Mouse (Mus musculus) hindlimb bud, embryonic 11.5 days (tissue): ENCODE results near the gene Zfp444.
"Not testable (repeated sequence)": the region's sequence is repeated elsewhere in the genome, so short reads cannot be mapped to it uniquely, and the experiment has no call there.

Experiments used
- DNase-seq: peaks from one replicate; pipeline ENCODE4 v3.0.0-alpha.2; 2012; ENCODE audit warnings: low read depth, low spot score; ENCODE audit errors: extremely low spot score

Gene Zfp444

DNA sequence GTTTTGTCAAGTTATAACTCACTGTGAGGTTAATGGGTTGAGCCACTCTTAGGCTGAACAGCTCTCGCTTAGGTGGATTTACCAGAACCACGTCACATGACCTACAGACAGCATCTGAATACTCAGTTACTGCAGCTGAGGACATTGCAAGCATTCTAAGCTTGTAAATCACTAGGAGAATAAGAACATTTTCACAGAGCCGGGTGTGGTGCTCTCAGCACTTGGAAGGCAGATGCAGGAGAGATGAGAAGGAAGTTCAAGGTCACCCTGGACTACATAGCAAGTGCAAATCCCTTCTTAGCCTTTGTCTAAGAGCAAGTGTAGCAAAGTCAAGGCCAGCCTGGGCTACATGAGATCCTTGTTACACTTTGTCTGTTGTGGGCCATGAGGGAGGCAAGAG is 32.2 kb downstream of the Zfp444 start:
- no peak for DNase-seq

DNA sequence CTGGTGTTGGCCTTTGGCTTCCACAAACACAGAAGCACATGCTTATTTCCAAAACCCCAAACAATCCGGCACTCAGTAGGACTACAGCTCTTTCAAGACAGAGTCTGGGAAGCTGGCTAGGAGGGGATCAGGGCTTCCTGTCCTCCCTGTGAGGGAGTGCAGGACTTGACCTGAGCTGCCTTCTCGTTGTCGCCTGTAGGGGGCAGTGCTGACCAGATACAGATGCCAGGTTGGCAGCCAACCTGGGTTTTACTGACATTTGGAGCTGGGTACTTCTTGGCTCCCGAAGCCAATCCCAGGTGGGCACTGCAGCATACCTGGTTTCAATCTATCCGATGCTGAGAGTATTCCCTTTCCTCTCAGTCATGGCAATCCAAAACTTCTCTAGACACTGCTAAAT is 41.1 kb downstream of the Zfp444 start:
- DNase-seq, result no peak

DNA sequence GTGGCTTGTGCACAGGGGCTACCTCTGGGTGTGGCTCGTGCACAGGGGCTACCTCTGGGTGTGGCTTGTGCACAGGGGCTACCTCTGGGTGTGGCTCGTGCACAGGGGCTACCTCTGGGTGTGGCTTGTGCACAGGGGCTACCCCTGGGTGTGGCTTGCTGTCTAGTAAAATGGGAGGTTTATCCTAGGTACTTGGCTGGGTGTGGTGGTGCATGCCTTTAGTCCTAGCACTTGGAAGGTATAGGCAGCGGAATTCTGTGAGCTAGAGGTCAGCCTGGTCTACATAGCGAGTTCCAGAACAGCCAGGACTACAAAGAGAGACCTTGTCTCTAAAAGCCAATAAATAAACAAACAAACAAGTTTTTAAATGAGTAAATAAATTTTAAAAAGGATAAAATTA is 42.7 kb downstream of the Zfp444 start:
- not testable (repeated sequence) for DNase-seq

DNA sequence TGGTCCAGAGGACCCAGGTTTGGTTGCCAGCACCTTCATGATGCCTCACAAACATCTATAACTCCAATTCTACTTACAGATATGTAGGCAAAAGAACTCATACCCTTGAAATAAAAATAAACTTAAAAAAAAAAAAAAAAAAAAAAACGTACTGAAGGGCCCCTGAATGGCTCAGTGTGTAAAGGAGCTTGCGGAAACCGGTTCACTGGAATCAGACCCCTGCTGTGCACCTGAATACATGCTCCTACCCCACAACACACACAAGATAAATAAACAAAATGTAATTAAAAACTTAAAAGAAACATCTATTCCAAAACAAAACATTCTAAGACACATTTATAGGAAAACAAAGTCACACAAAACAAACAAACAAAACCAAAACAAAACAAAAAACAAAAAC is 48.1 kb downstream of the Zfp444 start:
- DNase-seq, result no peak

DNA sequence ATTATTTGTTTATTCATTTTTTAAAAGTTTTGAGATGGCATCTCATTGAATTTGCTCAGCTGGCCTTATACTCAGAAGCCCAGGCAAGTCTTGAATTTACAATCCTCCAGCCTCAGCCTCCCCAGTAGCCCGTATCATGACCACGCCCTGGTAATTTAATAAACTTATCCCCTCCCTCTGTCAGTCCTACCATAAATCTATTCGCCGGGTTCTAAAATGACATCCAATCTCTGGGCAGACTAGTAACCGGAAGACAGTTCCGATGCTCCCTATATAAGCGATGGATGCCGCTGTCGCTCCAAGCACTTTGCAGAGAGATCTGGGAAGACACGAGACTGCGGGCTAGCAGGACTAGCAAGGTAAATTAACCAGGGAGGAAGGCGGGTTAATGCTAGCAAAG is 50.0 kb downstream of the Zfp444 start, which contains the start of gene Zscan5b:
Gene Zscan5b (plus strand): TSS at position 301 of the 400 bp plus-strand sequence.
- no peak for DNase-seq

DNA sequence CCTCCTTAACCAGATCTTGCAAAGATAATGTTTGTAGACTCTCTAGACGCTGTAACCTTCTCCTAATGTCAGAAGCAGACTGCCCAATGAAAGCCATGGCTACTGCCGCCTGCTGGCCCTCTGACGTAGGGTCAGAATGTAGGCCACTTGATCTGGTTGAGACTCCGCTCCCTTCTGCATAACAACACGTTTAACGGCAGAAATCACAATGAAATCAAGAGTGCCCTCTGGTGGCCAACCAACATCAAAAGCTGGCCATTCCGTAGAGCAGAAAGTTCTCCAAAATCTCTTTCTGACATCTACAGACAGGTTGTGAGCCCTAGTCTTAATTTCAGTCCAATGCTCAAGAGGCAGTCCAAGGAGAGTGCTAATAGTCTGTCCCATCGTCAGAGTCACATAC is 56.5 kb downstream of the Zfp444 start:
- DNase-seq, result not testable (repeated sequence)

DNA sequence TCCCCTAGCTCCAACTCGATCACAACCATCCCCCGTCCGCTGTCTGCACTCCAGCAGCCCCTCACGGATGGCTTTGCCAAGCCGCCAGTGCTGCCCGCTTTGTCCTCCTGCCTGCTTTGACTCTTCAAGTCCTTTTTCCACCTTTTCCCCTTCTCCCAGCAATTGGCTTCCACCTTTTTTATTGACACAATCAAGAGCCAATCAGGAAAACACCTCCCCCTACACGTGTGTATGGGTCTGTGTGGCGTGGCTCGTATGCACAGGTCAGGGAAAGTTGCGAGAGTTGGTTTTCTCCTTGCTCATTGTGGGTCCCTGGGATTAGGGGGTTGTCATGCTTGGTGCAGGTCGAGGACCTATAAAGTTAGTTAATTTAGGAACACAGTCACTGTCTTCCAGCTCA is 67.8 kb downstream of the Zfp444 start:
- DNase-seq, result no peak

DNA sequence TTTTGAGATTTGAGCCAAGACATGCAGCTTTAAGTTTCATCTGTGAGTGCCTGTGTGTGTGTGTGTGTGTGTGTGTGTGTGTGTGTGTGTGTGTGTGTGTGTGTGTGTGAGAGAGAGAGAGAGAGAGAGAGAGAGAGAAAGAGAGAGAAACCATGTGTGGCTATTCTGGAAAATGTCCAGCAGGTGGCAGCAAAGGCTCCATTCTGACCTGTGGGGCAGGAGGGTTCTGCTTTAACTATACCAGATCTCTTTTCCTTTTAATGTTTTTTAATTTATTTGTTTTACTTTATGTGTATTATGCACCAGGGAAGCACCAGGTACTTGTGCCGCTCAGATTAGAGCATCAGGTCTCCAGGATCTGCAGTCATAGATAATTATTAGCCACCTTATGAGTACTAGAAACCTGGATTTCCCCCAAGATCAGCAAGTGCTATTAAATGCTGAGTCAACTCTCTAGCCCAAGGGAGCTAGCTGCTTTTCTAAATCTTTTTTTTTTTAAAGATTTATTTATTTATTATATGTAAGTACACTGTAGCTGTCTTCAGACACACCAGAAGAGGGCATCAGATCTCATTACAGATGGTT is 68.9 kb downstream of the Zfp444 start:
- not testable (repeated sequence) for DNase-seq
